Mouse (Mus musculus) spleen, adult 2 months (tissue): Measurements from ENCODE around the gene Tdrd6.

Experiments used
- CTCF ChIP-seq: fragments of 200-500 bp; IDR thresholded peaks from 2 replicates; pipeline ENCODE4 v1.5.1; 2011; ENCODE audit warnings: mild to moderate bottlenecking, inconsistent platforms; ENCODE audit not compliant: insufficient read depth, insufficient read length, insufficient replicate concordance; ENCODE audit errors: extremely low read depth
- POLR2A ChIP-seq: fragments of 200-500 bp; IDR thresholded peaks from 2 replicates; pipeline ENCODE4 v1.6.1; 2011; ENCODE audit warnings: low read depth, low read length, inconsistent platforms

DNA sequence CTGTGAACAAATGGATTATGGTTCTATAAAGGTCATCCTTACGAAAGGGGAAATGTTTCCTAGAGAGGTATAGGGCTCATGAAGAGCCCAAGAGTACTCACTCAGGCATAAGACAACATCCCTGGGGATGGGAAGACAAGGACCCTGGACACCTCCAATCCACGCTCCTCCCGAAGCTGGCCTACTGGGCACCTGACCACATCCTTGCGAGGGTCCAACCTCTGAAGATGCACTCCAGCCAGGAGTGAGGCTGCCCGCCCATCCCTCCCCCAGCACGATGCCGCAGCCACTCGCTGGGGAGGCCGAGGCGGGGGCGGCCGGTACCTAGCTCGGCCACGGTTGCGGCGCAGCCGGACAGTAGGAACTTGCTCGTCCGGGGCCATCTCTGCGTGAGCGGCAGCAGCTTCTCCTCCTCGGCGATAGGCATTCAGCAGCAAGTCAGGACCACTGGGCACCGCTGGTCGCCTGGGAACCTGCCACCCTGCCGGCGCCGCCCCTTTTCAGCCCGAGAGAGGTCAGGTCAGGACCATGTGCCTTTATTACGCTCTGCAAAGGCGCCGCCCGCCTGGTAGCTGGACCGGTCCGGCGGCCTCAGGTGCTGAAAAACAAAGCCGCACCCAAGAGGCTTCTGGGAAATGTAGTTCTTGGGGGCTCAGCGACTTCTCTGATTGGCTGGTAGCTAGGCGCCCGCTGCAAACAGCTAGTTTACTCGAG, 36.6 kb upstream of the Tdrd6 start, which contains the start of gene Slc25a27:
- TF ChIP-seq POLR2A (no peak), CTCF (no peak)
